ENCODE assay signal across 31 mouse cellular contexts in the genomic region with DNA sequence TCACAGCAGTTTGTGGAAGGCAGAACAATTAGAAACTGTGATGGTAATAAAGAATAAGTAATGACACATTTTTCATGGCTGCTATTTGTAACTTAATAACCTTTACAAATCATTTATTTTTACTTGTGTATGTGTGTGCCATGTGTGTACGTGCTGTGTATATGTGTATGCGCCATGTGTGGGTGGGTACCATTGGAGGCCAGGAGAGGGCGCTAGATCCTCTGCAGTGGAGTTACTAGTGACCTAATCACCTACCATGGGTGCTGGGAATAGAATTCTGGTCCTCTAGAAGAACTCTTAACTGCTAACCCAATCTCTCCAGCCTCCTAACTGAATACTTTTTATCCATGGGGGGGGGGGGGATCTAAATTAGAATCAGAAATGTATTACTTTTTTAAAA. TPM values are rescaled to one million over a fixed set of nuclear protein-coding genes. Genes with fewer than 3 reads are reported as not detected.
"Had no signal": no experiment of that assay in that cellular context is flagged by ENCODE, and none has a peak within 500 bp of the region (broad histone marks: within the 10 kb centered on the region; RNA-seq: fewer than 3 reads in every experiment).

No protein-coding gene starts in this region.

- DNase-seq: kidney, adult 18-20 months; kidney, adult 9 months; kidney, postnatal 14 days; kidney, postnatal 4 days; layer of hippocampus, adult 9-11 months; lung, postnatal 10 days; midbrain, embryonic 14.5 days; right cerebral cortex, adult 18-20 months; right cerebral cortex, postnatal 14 days; right cerebral cortex, postnatal 4 days; thymus, adult 18-20 months; thymus, postnatal 14 days; thymus, postnatal 4 days had no signal

- H3K4me3 ChIP-seq: left cerebral cortex, adult 2 months; lung, embryonic 15.5 days had no signal

- H3K4me1 ChIP-seq: lung, embryonic 15.5 days had no signal

- H3K9me3 ChIP-seq: lung, embryonic 15.5 days had no signal

- H3K27ac ChIP-seq: left cerebral cortex, adult 2 months; liver, embryonic 14.5 days; lung, embryonic 15.5 days; stomach, postnatal 0 days had no signal

- H3K36me3 ChIP-seq: lung, embryonic 15.5 days had no signal

- H3K27me3 ChIP-seq: lung, embryonic 15.5 days had no signal

RNA-seq across cellular contexts. Expression of a gene that starts 23.7 kb away (rescaled TPM):
- total RNA-seq: layer of hippocampus, adult 18-20 months; layer of hippocampus, postnatal 25 days; left cerebral cortex, adult 2 months; left cerebral cortex, postnatal 10 days; left cerebral cortex, postnatal 36 days; liver, adult 2 months; megakaryocyte progenitor cell, adult 5-6 weeks; megakaryocyte-erythroid progenitor cell, adult 5-6 weeks; midbrain, postnatal 0 days had no signal
- polyA plus RNA-seq: kidney, embryonic 16.5 days; limb, embryonic 11.5 days; liver, adult 2 months; liver, embryonic 14.5 days; lung, embryonic 15.5 days; midbrain, embryonic 11.5 days; midbrain, embryonic 14.5 days; midbrain, postnatal 0 days; neural tube, embryonic 11.5 days; neural tube, embryonic 14.5 days; stomach, embryonic 14.5 days; stomach, postnatal 0 days had no signal

RNA-seq across cellular contexts. Expression of a gene that starts 40.0 kb away (rescaled TPM):
- total RNA-seq: layer of hippocampus, adult 18-20 months; layer of hippocampus, postnatal 25 days; left cerebral cortex, adult 2 months; left cerebral cortex, postnatal 10 days; left cerebral cortex, postnatal 36 days; liver, adult 2 months; midbrain, postnatal 0 days had no signal
- polyA plus RNA-seq: kidney, embryonic 16.5 days; lung, embryonic 15.5 days; midbrain, postnatal 0 days; neural tube, embryonic 14.5 days; stomach, embryonic 14.5 days; stomach, postnatal 0 days had no signal

RNA-seq across cellular contexts. Expression of a gene that starts 57.4 kb away (rescaled TPM):
- total RNA-seq: layer of hippocampus, adult 18-20 months; layer of hippocampus, postnatal 25 days; left cerebral cortex, adult 2 months; left cerebral cortex, postnatal 10 days; left cerebral cortex, postnatal 36 days; liver, adult 2 months; megakaryocyte progenitor cell, adult 5-6 weeks; megakaryocyte-erythroid progenitor cell, adult 5-6 weeks had no signal
- polyA plus RNA-seq: liver, adult 2 months; midbrain, embryonic 14.5 days; neural tube, embryonic 11.5 days had no signal
